Mouse (Mus musculus): Measurements from ENCODE around the gene Skp2.

Skp2 gene

DNA sequence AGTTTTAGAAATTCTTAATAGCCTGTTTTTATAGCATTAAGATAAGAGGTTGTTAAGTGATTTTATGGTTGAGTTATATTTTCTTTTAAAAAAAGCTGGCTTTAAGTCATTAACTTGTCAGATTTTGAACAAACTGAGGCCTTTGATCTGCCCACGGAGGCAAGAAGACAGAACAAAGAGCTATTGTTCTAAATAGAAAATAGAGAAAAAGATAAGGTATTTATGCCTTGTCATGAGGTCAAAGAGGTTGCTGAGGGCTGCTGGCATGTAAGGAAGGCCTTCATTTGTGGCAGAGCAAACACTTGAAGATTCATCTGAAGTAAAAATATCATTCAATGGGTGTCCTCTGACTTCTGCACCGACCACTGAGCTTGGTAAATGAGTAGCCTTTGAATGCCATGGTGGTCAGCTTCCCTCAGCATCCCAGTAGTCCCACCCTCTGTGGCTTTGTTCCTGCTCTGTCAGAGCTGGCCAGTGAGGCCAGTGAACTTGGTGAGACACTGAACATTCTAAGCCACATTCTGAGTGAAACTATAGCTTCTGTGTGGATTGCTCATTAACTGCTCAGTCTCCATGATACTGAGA lies 66.0 kb downstream of the Skp2 start:
- TF ChIP-seq GATA4 (IDR thresholded peaks at IDR 0.05; ENCODE audit: insufficient replicate concordance, low read length) = no peak

DNA sequence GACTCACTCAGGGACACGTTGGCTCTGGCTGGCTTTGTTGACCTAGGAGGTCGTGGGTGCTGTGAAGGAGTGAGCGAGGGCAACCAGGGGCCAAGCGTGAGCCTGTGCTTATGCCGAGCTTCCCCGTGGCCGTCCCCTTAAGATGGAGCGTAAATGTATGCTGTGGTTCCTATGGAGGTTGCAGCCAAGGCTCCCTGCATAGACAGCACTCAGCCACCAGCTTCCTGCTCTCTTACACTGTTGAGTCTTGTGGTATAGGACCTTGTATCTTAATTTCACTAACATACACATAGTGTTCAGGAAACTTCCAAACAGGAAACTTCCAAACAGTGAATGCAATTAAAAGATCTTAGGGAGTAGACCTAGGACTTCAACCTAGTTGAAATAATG lies 66.5 kb downstream of the Skp2 start:
- no peak for TF ChIP-seq GATA4 (IDR thresholded peaks at IDR 0.05; ENCODE audit: insufficient replicate concordance, low read length)

DNA sequence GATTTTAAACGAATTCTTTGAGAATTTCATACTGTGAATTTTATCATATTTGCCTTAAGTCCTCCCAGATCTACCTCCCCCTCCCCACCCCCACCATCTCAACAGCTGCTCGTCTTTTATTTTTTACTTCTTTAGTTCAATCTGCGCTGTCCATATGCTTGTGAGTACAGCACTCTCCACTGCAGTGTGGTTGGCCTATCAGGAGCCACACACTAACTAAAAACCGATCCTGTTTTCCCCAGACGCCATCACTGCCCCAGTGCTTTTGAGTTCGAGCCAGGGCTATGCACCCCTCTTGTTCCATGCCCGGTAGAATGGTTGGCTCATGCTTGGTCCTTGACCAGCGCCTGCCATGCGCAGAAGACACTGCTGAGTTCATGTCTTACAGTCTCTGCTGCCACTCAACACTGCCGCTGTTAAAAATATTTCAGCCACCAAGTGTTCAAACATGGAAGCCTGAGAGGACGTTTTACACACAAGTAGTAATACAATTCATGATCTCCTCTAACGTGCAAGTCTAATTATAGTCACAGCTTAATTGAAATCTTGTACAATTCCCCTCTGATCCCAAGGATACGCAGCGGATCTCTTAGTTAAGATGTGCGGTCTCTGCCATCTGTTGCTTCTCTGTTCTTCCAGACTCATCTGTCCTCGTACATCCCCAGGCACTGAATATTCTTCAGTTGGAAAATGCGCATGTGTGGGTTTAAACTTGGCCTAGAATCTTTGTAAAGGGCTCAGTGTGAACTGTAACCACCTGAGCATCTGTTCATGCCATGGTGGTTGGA lies 67.1 kb downstream of the Skp2 start:
- TF ChIP-seq GATA4 (IDR thresholded peaks at IDR 0.05; ENCODE audit: insufficient replicate concordance, low read length) = no peak

DNA sequence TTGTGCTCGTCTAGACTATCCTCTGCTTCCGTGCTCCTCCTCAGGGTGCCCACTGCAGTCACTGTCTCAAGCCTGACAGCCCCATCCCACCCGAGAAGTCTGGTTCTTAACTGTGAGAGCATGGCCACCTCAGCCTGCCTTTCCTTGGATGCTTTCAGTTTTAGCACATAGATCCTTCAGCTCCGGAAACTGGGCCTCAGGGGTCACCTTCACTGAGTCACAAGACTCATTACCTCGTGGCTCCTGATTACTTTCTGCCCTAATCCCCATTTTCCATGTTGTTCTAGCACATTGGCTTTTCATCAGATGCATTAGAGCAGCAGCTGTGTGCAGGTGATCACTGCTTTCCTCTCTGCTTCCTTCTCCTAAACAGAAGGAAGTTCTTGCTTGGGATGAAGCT lies 67.8 kb downstream of the Skp2 start:
- TF ChIP-seq GATA4 (IDR thresholded peaks at IDR 0.05; ENCODE audit: insufficient replicate concordance, low read length) = no peak

DNA sequence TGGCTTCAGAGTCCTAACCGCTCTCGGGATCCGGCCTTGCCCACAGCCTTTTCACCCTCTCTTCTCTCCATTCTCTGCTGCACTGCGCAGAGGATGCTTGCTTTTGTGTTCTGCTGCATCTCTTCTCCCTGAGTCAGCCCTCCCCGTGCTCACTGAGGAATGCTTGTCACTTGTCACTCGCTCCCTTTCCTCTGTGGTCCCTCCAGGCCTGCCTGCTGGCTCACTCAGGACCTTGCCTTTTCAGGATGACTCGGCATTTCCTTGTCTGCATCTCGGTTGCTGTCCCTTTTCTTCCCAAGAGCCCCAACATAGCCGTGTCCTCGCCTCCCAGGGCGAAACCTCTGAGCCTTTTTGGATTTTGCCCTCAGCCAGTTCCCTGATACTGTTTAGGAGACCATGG lies 68.4 kb downstream of the Skp2 start:
- TF ChIP-seq GATA4 (IDR thresholded peaks at IDR 0.05; ENCODE audit: insufficient replicate concordance, low read length) = no peak

DNA sequence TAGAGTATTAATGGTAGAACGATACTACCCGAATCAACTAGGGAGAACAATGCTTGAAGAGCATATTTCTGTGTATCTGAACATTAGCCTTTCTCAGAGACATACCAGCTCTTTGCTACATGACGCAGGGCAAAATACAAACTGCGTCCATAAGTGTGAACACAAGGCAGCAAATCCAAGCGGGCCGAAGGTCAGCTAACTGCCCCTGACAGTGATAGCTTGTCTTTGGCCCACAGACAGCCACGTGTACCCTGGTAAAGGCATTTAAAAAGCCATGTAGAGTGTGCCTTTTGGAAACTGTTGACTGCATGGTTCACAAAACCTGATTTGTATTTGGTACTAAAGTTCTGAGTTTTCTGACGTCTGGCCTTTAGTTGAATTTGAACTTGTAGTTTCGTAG lies 72.5 kb downstream of the Skp2 start:
- TF ChIP-seq GATA4 (IDR thresholded peaks at IDR 0.05; ENCODE audit: insufficient replicate concordance, low read length) = no peak

DNA sequence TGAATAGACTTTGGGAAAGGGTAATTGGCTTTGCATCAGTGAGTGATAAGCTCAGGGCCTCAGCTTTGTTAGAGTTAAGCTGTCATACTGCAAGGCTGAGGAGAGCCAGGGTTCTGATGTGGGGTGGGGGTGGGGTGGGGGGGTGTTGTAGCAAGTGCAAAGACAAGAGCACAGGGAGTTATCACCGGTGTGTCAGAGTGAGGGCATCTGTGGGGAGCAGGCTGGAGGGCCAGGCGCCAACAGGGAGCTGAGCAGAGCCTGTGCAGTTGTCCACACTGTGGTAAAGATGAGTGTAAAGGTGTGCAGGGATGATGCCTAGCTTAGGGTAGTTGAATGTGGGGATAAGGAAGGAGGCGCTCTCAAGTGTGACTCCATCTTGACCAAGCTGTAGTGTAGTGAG lies 73.9 kb downstream of the Skp2 start:
- TF ChIP-seq GATA4 (IDR thresholded peaks at IDR 0.05; ENCODE audit: insufficient replicate concordance, low read length) = no peak

DNA sequence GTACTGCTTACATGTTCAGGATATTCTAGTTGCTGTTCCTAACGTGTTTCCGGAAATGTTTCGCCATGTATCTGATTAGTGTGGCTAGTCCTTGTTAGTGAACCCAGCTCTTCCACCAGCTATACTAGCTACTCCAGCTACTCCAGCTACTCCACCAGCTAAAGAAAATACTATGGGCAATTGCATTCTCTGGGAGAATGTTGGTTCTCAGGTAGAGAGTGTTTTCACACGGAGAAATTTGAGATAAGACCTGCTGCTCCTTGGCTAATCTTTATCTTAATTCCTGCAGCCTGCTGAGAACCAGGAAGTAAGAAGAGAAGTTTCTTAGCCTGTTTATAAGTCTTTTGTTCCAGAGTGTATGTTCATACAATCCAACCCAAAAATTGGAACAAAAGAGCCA lies 75.0 kb downstream of the Skp2 start:
- TF ChIP-seq GATA4 (IDR thresholded peaks at IDR 0.05; ENCODE audit: insufficient replicate concordance, low read length) = no peak

DNA sequence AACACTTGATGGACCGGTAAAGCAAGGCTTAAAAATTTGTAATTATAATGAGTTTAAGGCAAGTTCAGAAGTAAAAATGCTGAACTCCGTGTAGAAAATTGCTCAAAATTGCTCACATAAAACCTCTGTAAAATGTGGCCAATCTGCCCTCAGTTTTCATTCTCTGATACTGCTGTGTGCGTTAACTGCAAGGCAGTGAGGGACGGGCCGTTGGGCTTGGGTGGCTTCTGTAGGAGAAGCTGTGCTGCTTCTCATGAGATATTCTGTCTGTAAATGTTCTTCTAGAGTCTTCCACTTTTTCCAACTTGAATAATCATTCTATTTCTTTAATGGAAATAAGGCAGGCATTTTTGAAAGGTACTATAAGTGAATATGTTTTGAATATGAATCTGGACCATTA lies 75.6 kb downstream of the Skp2 start:
- no peak for TF ChIP-seq GATA4 (IDR thresholded peaks at IDR 0.05; ENCODE audit: insufficient replicate concordance, low read length)

DNA sequence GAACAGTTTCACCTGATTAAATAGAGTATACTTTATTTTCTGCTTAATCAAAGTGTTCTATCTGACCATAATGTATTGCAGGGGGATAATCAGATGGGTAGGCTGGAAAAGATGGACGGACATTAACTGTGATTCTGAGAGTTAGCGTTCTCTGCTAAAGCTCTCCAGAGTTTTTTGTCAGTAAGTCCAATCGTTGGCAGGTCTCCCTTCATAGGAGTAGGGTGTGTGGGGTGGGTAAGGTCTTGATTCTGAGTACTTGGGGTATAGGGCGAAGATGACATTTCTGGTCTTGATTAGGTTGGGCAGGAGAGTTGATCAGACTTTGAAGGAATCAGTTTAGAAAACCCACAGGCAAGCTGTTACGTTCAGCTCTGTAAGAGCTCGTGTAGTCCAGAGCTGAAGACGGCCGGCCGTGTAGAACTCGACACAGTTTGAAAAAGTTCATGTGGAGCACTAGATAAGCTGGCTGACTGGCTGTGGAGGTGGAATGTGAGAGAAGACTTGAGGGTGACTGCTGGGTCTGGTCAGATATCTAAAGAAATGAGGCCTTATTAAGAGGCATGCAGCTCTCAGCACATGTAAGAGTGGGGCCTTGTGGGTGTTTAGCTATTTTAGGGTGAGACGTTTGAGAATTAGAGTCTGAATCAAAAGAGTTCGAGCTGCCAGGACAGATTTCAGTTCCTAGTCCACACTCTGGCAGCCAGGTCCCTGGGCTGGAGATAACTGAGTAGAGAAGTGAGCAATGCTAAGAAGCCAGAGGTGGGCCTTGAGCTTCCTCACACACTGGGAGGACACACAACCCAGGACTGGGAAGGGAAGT lies 76.5 kb downstream of the Skp2 start:
- no peak for TF ChIP-seq GATA4 (IDR thresholded peaks at IDR 0.05; ENCODE audit: insufficient replicate concordance, low read length)

DNA sequence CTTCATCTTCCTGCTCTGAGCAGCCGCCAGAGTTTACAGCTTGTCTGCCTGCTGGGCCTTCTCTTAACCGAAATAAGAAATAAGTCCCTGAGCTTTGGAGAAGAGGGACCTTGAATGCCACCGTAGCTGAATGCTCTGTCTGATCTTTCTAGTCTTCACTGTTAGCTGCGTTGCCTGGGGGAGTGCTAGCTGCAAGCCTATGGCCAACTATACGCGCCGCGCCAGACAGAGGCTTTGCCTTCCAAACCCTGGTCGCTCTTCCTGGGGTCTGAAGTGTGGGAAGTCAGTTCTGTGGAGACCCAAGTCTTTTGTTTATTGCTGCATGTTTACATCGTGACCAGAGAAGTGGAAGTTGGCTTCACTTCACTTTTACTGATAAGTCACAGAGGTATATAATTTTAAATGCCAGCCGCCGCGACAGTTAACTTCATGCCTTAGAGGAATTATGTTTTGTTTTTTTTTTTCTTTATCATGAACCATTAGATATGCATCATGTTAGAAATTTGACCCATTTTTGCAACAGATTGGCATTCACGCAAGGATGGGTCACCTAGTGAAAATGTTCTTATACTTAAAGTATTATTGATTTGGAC lies 79.5 kb downstream of the Skp2 start:
- TF ChIP-seq GATA4 (IDR thresholded peaks at IDR 0.05; ENCODE audit: insufficient replicate concordance, low read length) = no peak

DNA sequence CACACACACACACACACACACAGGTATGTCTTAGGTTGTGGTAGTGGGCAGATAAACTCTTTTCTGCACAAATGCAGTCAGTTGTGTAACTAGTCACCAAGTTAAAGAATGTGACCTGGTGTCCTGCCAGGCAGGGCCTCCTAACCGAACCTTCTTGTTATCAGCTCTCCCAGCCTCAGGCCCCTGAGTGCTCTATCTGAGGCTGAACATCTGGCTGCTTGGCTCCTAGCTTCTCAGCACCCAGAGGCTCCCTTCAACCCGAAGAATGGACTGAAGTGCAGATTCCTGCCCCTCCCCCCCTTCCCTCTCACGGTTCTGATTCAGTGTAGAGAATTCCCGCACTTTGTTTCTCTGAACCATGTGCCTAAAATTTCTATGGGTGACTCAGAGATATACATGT lies 80.6 kb downstream of the Skp2 start:
- 0 out of 2 replicates have a peak, but pooled peaks have one; percentile 25 for TF ChIP-seq GATA4 (IDR thresholded peaks at IDR 0.05; ENCODE audit: insufficient replicate concordance, low read length)

DNA sequence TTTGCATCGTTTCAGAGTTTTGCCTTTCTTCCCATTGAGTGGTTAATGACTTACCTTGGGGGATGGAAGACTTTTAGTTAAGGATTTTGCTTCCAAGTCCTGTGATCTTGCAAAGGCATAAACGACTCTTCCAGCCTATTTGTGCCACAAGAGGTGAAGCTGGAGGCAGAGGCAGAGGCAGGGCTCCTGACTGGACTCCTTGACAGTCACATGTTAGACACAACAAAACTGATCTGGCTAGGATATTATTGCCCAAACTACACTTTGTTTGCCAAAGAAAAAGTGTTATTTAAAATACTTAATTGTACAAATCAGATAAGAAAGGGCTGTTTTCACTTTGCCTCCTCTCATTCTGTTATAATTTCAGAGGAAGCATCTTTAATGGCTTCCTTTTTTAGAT lies 81.1 kb downstream of the Skp2 start:
- no peak for TF ChIP-seq GATA4 (IDR thresholded peaks at IDR 0.05; ENCODE audit: insufficient replicate concordance, low read length)

DNA sequence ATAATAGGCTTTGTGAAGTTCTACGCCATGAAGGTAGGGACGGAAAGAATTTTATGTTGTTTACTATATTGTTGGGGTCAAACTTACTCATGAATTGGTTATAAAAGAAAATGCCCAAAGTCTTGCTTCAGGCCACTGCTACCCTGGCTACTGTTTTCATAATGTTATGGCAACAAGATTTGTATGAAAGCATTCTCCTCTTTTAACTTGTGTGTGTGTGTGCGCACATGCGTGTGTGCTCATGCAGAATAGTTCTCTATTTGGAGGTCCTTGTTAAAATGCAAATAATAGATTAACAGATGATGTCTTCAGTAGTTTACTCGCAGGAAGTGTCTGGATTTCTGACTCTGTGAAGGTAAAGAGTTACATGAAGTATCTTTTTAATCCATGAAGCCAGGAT lies 81.5 kb downstream of the Skp2 start:
- no peak for TF ChIP-seq GATA4 (IDR thresholded peaks at IDR 0.05; ENCODE audit: insufficient replicate concordance, low read length)

DNA sequence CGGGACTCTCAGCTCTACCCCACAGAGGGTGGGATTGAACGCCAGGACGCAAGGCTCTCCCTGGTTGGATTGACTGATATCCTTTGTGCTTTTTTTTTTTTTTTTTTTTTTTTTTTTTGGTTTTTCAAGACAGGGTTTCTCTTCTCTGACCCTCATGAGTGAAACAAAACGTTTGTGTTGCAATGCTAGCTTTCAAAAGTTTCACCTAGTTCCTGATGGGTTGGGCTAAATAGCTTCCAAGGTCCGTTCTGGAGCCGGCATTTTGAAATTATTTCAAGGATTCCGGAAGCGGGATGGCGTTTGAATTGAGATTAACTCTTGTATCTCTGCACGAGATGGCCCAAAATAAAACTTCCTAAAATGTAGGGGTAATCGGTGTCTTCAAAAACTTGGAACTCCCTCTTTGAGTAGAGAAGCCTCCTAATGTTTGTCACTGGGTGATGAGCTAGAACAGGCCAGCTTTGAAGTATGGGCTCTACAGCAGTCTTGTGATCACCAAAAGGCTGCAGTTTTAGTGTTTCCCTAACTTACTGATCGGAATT lies 82.1 kb downstream of the Skp2 start:
- no peak for TF ChIP-seq GATA4 (IDR thresholded peaks at IDR 0.05; ENCODE audit: insufficient replicate concordance, low read length)

Measured in liver, adult (tissue).